Comparison of ENCODE assay signal across 22 mouse cellular contexts in the genomic region with DNA sequence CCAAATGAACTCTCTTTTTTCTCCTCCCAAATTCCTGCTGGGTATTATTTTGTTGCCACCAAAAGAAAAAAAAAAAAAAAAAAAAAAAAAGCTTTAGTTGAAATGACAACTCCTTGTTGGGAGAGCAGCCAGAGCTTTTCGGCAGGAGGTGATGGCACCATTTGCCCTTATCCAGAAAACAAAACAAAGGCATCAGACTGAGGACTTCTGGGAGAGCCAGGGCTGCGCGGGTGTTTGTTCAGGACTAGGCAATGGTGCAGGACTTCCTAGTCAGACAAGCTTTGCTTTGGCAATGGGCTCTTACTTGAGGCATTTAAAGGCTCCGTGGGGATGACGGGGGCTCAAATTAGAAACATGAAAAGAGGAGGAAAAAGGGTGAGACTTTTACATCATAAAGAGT. TPM values are rescaled to one million over a fixed set of nuclear protein-coding genes. Genes with fewer than 3 reads are reported as not detected.
A peak's percentile ranks its signal among the peaks of the same experiment; 100 is the strongest.
DNase-seq lines count a peak whose midpoint lies in the region; ATAC-seq lines count a peak whose summit lies in the region.
"Had no signal": no experiment of that assay in that cellular context is flagged by ENCODE, and none has a peak within 500 bp of the region (broad histone marks: within the 10 kb centered on the region; RNA-seq: fewer than 3 reads in every experiment).

No protein-coding gene starts in this region.

- H3K4me3 ChIP-seq in hindbrain, embryonic 16.5 days (ENCODE audit: low read length): no peak overlapping the region
- no peak overlapping the region for H3K4me3 ChIP-seq in hindbrain, embryonic 13.5 days
- H3K4me3 ChIP-seq in midbrain, embryonic 14.5 days (replicated peaks; ENCODE audit: low read depth, low read length): no peak overlapping the region
- H3K4me3 ChIP-seq in midbrain, embryonic 16.5 days (ENCODE audit: low read depth, low read length): no peak overlapping the region
- H3K4me3 ChIP-seq: erythroblast, embryonic 14.5 days; heart, embryonic 10.5 days; limb, embryonic 15.5 days; myocyte; neural tube, embryonic 15.5 days had no signal

- H3K4me2 ChIP-seq in hindbrain, embryonic 16.5 days (ENCODE audit: low read length): no peak overlapping the region
- no peak overlapping the region for H3K4me2 ChIP-seq in hindbrain, embryonic 13.5 days
- no peak overlapping the region for H3K4me2 ChIP-seq in midbrain, embryonic 14.5 days (ENCODE audit: low read length)
- H3K4me2 ChIP-seq in midbrain, embryonic 16.5 days (ENCODE audit: low read length): no peak overlapping the region
- H3K4me2 ChIP-seq: limb, embryonic 15.5 days; neural tube, embryonic 15.5 days had no signal

- H3K36me3 ChIP-seq in hindbrain, embryonic 16.5 days (ENCODE audit: control insufficient read depth, insufficient read depth, low read length): no peaks in the 10 kb centered on the region
- H3K36me3 ChIP-seq in hindbrain, embryonic 13.5 days: no peaks in the 10 kb centered on the region
- H3K36me3 ChIP-seq in midbrain, embryonic 14.5 days (ENCODE audit: control insufficient read depth, insufficient read depth, low read length): no peaks in the 10 kb centered on the region
- H3K36me3 ChIP-seq in midbrain, embryonic 16.5 days (ENCODE audit: control insufficient read depth, insufficient read depth, low read length): no peaks in the 10 kb centered on the region
- H3K36me3 ChIP-seq: heart, embryonic 10.5 days; limb, embryonic 15.5 days; neural tube, embryonic 15.5 days had no signal

- no peak overlapping the region for H3K27ac ChIP-seq in hindbrain, embryonic 16.5 days (ENCODE audit: low read depth, low read length)
- H3K27ac ChIP-seq in hindbrain, embryonic 13.5 days: no peak overlapping the region
- H3K27ac ChIP-seq in midbrain, embryonic 14.5 days (replicated peaks; ENCODE audit: low read depth, low read length): no peak overlapping the region
- H3K27ac ChIP-seq in midbrain, embryonic 16.5 days (ENCODE audit: low read length): no peak overlapping the region
- H3K27ac ChIP-seq: heart, embryonic 10.5 days; limb, embryonic 15.5 days; neural tube, embryonic 15.5 days; stomach, postnatal 0 days had no signal

- H3K4me1 ChIP-seq in hindbrain, embryonic 16.5 days (ENCODE audit: control insufficient read depth, insufficient read depth, low read depth, low read length): no peaks in the 10 kb centered on the region
- H3K4me1 ChIP-seq in hindbrain, embryonic 13.5 days (replicated peaks): no peaks in the 10 kb centered on the region
- no peaks in the 10 kb centered on the region for H3K4me1 ChIP-seq in midbrain, embryonic 14.5 days (ENCODE audit: control insufficient read depth, insufficient read depth, low read length)
- no peaks in the 10 kb centered on the region for H3K4me1 ChIP-seq in midbrain, embryonic 16.5 days (ENCODE audit: control insufficient read depth, insufficient read depth, low read length)
- H3K4me1 ChIP-seq: heart, embryonic 10.5 days; limb, embryonic 15.5 days; neural tube, embryonic 15.5 days had no signal

- H3K9ac ChIP-seq in hindbrain, embryonic 16.5 days (ENCODE audit: low read depth, low read length): no peak overlapping the region
- H3K9ac ChIP-seq in hindbrain, embryonic 13.5 days: no peak overlapping the region
- H3K9ac ChIP-seq in midbrain, embryonic 14.5 days (replicated peaks; ENCODE audit: low read length): no peak overlapping the region
- H3K9ac ChIP-seq in midbrain, embryonic 16.5 days (ENCODE audit: low read depth, low read length): no peak overlapping the region
- H3K9ac ChIP-seq: limb, embryonic 15.5 days; neural tube, embryonic 15.5 days had no signal

- WGBS in hindbrain, embryonic 16.5 days: 33% methylated on average over 5 of the region's 5 CpGs
- 35% methylated on average over 5 of the region's 5 CpGs for WGBS in hindbrain, embryonic 13.5 days
- WGBS in midbrain, embryonic 14.5 days: 27% methylated on average over 5 of the region's 5 CpGs
- WGBS in midbrain, embryonic 16.5 days: 30% methylated on average over 5 of the region's 5 CpGs

- peak; percentile 28 for DNase-seq in midbrain, embryonic 14.5 days
- DNase-seq in cerebellum, adult 18-20 months: peak; percentile 76 to 84
- peak; percentile 72 for DNase-seq in cerebellum, postnatal 36 days
- DNase-seq in adrenal gland, postnatal 10 days: no peak
- no peak for DNase-seq in gastrocnemius, postnatal 10 days
- DNase-seq: adrenal gland, postnatal 36 days; gastrocnemius, postnatal 25 days; kidney, adult 9 months; kidney, postnatal 36 days; right cerebral cortex, postnatal 25 days had no signal

- H3K9me3 ChIP-seq in hindbrain, embryonic 16.5 days (ENCODE audit: control insufficient read depth, low read length): no peaks in the 10 kb centered on the region
- no peaks in the 10 kb centered on the region for H3K9me3 ChIP-seq in hindbrain, embryonic 13.5 days
- H3K9me3 ChIP-seq in midbrain, embryonic 14.5 days (ENCODE audit: control insufficient read depth, low read length): no peaks in the 10 kb centered on the region
- no peaks in the 10 kb centered on the region for H3K9me3 ChIP-seq in midbrain, embryonic 16.5 days (replicated peaks; ENCODE audit: control insufficient read depth, low read length, poor library complexity, severe bottlenecking)
- H3K9me3 ChIP-seq: heart, embryonic 10.5 days; limb, embryonic 15.5 days; neural tube, embryonic 15.5 days had no signal

- peak; percentile 54; the same call in 1 of the 2 replicates for ATAC-seq in hindbrain, embryonic 16.5 days
- ATAC-seq in hindbrain, embryonic 13.5 days (ENCODE audit: low FRiP score): no peak
- ATAC-seq in midbrain, embryonic 14.5 days (ENCODE audit: low FRiP score, low TSS enrichment): no peak
- no peak for ATAC-seq in midbrain, embryonic 16.5 days
- ATAC-seq: activated CD4-positive, CD25-positive, alpha-beta regulatory T cell, adult 4 months; inflammation-experienced regulatory T-cells, adult 6 months; Patski had no signal

- no peaks in the 10 kb centered on the region for H3K27me3 ChIP-seq in hindbrain, embryonic 16.5 days (replicated peaks; ENCODE audit: control insufficient read depth, insufficient read depth, low read length)
- H3K27me3 ChIP-seq in hindbrain, embryonic 13.5 days: no peaks in the 10 kb centered on the region
- no peaks in the 10 kb centered on the region for H3K27me3 ChIP-seq in midbrain, embryonic 14.5 days (ENCODE audit: control insufficient read depth, insufficient read depth, low read length)
- H3K27me3 ChIP-seq in midbrain, embryonic 16.5 days (ENCODE audit: control insufficient read depth, insufficient read depth, low read depth, low read length): no peaks in the 10 kb centered on the region
- H3K27me3 ChIP-seq: limb, embryonic 15.5 days; neural tube, embryonic 15.5 days; Patski had no signal

RNA-seq across cellular contexts. Expression of a gene that starts 17.8 kb away (rescaled TPM):
- polyA plus RNA-seq in hindbrain, embryonic 16.5 days (2015; fragmentation: Nextera tagmentation; extraction: Ambion mirVana): 194 and 211 TPM in 2 replicates
- polyA plus RNA-seq in hindbrain, embryonic 13.5 days (2015; fragmentation: Nextera tagmentation; extraction: Ambion mirVana): 139 and 145 TPM in 2 replicates
- 159 and 186 TPM in 2 replicates for polyA plus RNA-seq in midbrain, embryonic 14.5 days (2014; fragmentation: Nextera tagmentation; extraction: Ambion mirVana)
- polyA plus RNA-seq in midbrain, embryonic 16.5 days (2015; fragmentation: Nextera tagmentation; extraction: Ambion mirVana): 218 and 235 TPM in 2 replicates
- 10 to 100 TPM; 25.0 to 27.6 TPM for total RNA-seq in adrenal gland, postnatal 10 days (2021)
- 10 to 100 TPM; 12.5 to 13.3 TPM for total RNA-seq in gastrocnemius, postnatal 10 days (2021)
- polyA plus RNA-seq: erythroblast, embryonic 14.5 days had no signal

Comparison
In these comparisons a context has a peak if more than half of its experiments do, and no peak if none do; other contexts are left out.
1. DNase-seq: peak in midbrain, embryonic 14.5 days (single experiment), cerebellum, adult 18-20 months (2 of 2) and cerebellum, postnatal 36 days (2 of 2); none in adrenal gland, postnatal 10 days (single experiment) and gastrocnemius, postnatal 10 days (single experiment).